Mouse (Mus musculus) right cerebral cortex, postnatal 10 days (tissue): ENCODE results near the gene Tbata.

ENCODE experiments used
- DNase-seq, 2 experiments: peaks; one replicate each; pipeline ENCODE4 v3.0.0; 2021; ENCODE audit warnings: low spot score in 2 of 2

The Tbata gene

DNA sequence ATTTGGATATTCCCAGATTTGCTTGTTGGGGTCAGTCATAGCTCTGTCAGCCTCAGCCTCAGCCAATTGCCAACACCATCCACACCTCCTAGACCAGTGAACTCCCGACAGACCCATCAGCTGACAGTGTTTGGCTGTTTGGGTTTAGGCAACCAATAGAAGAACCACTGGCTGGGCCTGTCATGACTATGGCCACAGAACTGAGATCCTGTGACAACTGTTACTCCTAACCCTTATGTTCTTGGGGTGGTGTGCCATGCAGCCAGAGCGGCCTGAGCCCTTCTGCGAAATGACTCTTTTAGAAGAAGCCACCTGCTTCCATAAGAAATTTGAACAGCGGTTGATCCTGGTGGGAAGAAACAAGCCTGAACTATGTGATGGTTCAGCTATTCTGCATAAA, 39.4 kb downstream of the Tbata start:
- no peak for DNase-seq

DNA sequence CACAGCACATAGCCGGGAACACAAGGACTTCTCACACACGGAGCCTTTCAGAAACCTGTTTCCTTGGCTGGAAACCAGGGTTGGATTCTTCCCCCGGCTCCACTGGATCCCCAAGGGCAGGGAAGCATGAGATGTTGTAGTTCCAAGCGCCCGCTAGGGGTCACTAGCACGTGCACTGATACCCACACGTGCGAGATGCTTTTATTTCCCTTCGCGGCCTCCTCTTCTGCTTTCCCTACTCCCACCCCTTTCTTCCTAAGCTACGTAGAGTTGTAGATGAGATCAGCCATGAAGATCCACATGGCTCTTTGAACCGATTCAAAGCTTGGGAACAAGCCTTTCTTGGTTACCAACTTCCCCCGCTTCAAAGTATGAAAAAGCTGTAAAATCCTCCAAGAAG, 40.0 kb downstream of the Tbata start:
- peak; percentile 69 to 76 for DNase-seq

DNA sequence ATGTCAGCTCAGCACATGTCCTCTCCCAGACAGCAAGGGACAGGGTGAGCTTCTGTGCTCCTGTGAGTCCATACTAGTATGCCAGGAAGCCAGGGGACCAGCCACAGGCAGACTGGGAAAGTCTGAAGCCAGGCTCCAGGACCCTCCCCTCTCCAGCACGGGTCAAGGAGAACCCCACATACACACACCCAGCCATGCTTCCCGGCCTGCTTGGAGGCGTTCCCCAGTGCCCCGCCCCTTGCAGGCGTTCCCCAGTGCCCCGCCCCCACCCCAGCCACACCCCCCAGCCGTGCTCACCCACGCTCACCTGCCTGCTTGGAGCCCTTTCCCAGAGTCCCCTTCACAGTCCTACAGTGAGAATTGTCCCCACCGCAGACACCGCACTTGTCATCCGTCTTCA, 41.1 kb downstream of the Tbata start:
- DNase-seq = no peak

DNA sequence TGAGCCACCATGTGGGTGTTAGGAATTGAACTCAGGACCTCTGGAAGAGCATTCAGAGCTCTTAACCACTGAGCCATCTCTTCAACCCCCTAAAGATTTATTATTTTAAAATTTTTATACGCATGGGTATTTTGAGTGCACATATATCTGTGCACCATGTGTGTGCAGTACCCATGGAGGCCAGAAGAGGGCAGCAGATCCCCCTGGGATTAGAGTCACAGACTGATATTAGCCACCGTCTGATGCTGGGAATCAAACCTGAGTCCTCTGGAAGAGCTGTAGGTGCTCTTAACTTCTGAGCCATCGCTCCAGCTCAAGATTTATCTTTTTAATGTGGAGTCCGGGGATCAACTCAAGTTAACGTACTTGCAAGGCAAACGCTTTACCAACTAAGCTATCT, 43.9 kb downstream of the Tbata start:
- no peak for DNase-seq

DNA sequence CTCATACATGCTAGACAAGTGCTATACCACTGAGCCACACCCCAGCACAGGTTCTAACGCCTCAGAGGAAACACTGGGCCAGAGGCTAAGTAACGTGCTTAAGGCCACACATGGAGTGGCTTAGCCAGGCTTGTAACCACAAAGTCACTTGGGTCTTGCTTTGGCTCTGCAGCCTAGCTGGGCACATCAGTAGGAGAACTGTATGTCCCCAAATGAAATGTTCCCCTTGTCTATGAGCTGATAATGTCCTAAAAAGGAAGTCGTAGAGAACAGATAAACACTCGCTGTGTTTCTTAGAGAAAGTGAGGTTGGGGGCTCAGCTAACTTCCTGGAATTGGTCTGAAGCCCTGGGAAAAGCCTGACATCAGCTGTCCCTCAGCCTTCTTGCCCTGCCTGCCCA, 44.4 kb downstream of the Tbata start:
- DNase-seq = no peak

DNA sequence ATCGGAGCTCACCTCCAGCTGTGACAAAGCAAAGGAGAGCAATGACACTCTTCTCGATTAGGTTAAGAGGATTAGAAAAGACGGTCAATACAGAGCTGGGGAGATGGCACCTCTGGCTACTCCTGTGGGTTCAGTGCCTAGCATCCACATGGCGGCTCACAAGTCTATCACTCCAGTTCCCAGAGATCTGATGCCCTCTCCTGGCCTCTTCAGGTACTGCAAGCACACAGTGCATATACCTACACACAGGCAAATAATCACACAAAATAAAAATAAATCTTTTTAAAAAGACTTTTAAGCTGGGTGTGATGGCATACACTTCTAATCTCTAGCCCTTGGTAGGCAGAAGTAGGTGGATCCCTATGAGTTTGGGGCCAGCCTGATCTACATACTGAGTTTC, 47.6 kb downstream of the Tbata start:
- no peak for DNase-seq

DNA sequence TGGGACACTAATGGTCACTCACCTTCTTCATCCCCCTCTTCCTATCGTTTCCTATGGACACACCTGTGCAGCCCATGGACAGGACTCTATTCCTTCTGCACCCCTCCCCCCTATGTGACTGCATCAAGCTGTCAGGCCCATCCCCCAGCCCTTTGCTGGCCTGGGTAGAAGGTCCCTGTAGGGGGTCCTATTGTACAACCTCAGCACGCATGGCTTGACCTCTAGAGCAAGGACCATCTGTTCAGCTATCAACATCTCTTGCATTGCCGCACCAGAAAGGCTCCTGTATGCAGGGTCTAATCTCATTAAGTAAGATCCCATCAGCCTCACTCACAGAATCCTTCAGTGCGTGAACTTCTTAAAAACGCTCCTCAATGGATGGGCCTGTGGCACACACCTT, 53.9 kb downstream of the Tbata start:
- no peak for DNase-seq

DNA sequence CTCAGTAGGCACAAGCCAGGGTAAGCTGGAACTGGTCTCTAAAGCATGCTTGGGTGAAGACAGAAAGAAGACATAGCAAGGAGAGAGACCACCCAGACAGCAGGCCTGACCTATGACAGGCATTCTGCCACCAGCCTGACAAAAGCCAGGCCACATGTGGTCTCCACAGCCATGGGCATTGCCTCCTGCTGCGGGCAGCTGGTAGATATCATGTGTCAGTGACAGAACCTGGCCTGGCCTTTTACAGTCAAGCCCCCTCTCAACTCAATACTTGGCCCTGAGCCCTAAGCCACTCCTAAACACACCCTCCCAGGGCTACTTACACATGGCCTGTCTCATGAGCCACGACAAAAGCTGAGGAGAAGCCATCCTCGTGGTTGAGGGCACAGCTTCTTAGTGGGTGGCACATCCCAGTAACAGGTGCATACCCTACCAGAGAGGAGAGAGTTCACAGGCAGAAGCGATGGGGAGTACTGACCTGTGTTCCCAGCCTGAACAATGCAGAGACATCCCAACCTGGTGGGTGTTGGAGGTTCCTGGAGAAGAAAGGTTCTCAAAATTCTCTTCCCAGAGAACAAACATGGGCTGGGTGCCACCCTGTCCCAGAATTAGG, 55.1 kb downstream of the Tbata start:
- DNase-seq = no peak

DNA sequence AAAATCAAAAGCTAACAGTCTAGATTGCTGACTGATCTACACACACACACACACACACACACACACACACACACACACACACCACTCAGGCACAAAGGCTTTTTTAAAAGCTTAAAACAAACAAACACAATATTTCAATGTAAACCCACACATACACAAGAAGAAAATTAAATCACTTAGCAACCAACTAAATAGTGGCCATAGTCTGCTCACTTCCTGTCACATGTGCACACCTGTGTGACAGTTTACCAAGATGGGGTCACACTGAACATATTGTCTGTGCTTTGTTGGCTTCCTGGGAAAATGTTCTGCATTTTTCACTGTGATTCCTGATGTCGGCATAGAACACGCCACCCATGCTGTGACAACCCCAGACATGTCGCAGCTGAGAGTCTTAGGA, 60.0 kb downstream of the Tbata start:
- DNase-seq = no peak

DNA sequence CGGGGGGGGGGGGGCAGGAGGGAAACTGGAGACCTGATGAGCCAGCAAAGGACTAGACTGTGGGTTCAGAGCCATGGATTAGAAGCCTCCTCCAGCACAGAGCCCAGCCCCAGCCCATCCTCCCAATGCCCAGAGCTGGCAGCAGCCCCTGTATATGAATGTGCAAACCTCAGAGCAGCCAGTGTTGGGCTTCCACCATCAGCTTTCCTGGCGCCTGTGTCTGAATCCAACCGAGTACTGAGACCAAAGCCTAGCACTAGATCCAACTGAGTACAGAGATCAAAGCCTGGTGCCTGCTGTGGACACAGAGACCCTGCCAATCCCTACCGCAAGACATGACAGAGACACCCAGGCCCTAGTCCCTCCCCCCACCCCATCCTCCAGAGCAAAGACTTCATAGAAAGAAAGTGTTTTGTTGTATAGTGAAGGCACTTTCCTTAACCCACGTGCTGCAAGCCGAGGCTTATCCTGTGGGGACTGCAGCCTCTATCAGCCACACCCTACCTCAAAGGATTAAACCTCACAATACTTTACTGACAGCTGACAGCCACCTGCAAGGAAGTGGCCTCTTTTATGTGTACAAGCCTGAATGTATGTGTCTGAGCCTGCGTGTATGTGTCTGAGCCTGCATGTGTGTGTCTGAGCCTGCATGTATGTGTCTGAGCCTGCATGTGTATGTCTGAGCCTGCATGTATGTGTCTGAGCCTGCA, 61.3 kb downstream of the Tbata start:
- DNase-seq = peak; percentile 46

DNA sequence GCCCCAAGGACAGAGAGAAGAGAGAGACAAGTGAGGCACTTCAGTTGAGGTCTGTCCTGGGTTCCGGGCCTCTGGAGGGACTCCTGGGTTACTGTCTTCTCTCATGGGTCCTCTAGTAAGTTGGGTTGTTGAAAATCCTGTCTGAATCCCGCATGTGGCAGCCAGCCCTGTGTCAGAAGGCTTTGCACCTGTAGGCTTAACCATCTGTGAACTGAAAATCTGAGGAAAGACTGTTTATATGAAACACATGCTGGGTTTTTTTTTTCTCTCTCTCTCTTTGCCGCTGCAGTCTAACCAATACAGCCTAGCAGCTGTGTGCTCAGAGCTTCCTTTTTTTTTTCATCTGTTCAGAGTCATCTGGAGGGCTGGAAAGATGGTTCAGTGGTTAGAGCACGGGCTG, 62.6 kb downstream of the Tbata start:
- no peak for DNase-seq

DNA sequence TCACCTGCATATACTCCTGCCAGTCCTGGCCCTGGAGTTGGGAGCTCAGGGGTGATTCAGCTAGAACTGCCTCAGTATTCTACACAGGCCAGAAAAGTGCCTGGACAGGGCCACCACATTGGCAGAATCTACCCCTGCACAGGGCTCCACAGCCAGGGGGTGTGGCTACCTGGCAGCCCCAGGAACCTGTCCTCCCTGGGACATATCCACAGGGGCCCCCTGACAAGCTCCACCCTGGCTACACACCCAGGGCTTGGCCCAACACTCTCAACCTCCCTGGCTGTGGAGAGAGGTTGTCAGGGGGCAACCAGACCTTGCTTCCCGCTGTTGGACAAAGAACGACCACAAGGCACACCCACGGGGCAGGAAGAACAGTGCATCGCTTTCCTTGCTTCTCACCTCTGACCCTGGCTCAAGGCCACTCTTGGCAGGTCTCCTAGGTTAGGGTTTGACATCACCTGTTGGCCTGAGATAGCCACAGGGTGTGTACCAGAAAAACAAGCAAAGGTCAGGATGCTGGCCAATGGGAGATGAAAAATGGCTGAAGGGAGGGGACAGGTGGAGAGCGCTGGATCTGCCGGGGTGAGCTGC, 64.0 kb downstream of the Tbata start:
- DNase-seq = no peak

DNA sequence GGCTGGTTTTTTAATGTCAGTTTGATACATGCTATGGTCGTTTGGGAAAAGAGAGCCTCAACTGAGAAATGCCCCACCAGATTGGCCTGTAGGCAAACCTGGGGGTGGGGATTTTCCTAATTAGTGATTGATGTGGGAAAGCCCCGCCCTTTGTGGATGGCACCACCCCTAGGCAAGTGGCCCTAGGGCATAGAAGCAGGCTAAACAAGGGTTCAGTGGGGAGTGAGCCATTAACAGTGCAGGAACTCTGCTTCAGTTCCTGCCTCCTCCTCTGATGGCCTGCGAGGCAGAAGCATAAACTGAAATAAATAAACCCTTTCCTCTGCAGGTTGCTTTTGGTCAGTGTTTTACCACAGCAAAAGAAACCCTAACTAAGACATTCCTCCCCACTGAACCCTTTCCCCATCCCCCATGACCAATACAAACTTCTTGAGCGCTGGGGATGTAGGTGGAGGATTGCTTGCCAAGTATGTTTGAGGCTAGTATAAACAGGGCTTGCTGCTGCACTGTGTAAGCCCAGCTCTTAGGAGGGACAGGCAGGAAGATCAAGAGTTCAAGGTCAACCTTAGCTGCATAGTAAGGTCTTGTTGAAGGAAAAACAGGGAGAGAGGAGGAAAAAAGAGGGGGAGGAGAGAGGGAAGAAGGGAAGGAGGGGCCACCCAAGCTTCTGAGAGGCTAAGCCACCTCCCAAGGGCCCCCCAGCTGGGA, 65.1 kb downstream of the Tbata start:
- DNase-seq = no peak

DNA sequence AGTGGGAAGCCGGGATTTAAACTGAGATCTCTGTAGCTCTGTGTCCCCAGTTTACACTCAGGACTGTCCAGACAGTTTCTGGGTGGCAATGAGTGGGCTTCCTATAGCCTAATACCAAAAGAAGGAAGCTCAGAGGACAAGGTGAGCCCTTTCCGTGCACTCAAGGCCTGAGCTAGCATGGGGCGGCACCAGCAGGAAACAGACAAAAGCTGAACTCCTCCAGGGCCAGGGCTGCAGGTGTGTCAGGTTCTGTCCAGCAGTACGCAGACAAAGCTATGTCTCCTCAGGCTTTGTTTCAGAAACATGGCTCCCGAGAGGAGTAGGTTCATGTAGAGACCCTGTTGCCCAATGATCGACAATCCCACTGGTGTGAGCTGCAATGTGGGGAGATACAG, 65.6 kb downstream of the Tbata start:
- DNase-seq = no peak
